Mouse (Mus musculus) heart, postnatal 36 days (tissue): Measurements from ENCODE around the gene Tut1. TPM values are rescaled to one million over a fixed set of nuclear protein-coding genes. Genes with fewer than 3 reads are reported as not detected.

ENCODE experiments used
- DNase-seq, 2 experiments: peaks; one replicate each; pipeline ENCODE4 v3.0.0; 2021 to 2022
- intact Hi-C: fragments of 180-260 bp; cut with DNase I; formaldehyde crosslinking; loops from one replicate; pipeline ENCODE4 v1.15.1; 2025
- total RNA-seq, 2 experiments: library from RNA; stranded (reverse); gene quantifications; 2 replicates each; pipeline ENCODE4 v1.2.3; 2021

Gene Tut1
- 1 to 10 TPM; 8.1 to 8.9 TPM for total RNA-seq

DNA sequence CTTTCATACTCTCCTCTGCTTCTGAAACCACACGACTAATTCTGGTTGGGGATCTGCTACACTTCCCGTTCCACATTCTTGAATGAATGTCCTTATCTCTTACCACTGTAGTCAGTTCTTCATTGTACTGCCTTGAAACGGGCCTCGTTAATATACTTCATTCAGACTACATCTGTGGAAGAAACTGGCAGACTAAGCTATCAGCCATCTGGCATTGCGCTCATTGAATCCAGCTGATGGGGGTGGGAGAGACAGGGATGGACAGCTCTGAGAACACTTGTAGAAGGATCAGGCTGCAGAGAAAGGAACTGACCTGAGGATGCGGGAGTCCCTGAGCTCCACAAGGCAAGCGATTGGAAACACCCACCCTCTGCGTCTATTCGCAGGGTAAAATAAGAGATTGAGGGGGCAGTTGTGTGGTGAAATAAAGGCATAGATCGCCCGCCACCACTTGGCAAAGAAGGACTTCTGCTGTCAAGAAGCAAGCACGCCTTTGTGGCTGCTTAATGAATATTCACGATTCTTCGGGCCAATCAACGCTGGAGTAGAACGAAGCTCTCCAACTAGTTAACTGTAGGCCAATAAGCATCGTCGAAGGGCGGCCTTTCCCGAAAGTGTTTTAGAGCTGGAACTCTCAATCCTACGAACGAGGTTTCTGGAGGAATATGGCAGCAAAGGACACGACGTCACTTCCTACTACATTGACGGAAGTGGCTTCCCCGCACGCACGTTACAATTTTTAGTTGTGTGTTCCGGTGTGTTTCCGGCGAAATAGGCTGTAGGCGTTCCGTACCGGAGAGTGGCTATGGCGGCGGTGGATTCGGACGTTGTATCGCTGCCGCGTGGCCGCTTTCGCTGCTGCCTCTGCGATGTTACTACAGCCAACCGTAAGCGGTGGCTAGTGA is at the start of gene Tut1:
Gene Tut1, plus strand, starts transcription at position 713 of the 905 bp plus-strand sequence.
- DNase-seq, result peak; percentile 88 to 92
- intact Hi-C loops, result no loop called here

DNA sequence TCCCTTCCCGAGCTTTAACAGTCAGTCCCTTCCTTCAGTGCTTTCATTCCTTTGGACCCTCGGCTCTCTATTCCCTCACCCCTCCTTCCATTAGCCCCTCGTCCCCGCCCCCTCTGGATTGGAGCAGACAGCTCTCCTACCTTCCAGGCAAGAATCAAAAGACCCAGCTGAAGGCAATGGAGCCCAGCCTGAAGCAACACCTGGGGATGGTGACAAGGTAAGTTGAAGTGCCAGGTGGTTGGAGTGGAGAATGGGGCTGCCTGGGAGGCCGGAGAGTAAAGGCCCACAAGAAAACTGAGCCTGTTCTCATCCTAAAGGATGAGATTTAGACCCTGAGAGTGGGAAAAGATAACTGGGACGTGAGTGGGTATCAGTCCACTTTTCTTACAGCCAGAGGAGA is 45.1 kb upstream of the Tut1 start:
- no peak for DNase-seq
- intact Hi-C loops, result no loop called here

DNA sequence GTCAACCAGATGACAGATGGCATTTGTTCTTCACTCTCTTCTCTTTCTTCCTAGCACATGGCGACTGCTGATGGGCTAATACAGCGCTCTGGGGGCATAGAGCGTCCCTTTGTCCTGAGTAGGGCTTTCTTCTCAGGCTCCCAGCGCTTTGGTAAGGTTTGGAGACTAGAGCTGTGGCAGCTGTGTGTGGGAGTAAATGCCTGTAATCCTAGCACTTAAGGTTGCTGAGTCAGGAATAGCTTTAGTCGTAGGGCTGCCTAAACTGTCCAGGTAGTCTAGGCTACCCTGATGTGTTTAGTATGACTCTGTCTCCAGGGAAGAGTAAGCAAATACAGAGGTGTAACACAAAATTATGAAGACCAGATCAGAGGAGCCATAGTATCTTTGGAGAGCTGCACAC is 41.8 kb upstream of the Tut1 start:
- intact Hi-C loops, result no loop called here
- DNase-seq, result no peak

DNA sequence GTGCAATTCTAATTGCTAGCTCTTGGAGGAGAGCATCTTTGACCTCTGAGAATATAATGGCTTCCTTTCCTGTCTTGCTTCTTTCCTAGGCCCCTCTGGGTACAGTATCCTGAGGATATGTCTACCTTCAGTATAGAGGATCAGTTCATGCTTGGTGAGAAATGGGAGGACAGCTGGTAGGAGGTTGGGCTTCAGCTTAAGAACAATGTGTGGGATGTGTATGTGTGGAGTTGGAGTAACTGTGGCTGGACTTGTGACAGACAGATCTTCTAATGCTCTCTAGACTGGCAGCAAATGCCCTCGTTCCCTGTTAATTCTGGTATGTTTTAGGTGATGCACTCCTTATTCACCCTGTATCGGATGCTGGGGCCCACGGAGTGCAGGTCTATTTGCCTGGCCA is 39.4 kb upstream of the Tut1 start:
- intact Hi-C loops, result no loop called here
- no peak for DNase-seq

DNA sequence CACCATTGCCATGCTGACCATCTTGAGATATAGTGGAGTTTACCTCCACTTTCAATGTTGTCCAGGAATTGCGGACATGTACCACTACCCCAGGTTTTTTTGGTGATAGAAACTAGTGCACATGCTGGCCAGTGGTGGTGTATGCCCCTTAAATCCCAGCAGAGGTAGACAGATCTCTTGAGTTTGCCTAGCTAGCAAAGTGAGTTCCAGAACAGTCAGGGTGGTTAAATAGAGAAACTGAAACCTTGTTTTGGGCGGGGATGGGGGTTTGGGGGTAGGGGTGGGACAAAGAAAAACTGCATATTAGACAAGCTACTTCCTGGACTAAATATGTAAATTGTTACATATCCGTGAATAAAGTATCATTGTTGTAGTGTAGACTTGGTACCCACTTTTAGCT is 34.6 kb upstream of the Tut1 start:
- intact Hi-C loops, result no loop called here
- DNase-seq, result no peak

DNA sequence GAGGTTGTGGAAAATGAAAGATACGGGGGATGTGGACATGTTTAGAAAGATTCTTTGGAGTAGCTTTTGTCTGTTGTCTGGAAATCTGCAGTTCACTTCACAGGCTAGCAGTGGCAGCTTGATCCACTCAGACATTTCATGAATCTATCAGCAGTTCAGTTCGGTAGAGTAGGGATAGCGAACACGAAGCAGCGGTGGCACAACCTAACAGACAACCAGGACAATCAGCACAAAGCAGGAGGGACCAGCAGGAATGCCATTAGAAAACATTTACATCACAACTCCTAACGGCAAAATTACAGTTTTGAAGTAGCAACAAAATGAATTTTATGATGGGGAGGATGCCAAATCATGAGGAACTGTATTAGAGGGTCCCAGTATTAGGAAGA is 34.0 kb upstream of the Tut1 start:
- intact Hi-C loops, result loop anchor here (2.0 kb wide), 1 partner anchor 21 kb away; the partner anchor contains the start of gene Ganab
- no peak for DNase-seq

DNA sequence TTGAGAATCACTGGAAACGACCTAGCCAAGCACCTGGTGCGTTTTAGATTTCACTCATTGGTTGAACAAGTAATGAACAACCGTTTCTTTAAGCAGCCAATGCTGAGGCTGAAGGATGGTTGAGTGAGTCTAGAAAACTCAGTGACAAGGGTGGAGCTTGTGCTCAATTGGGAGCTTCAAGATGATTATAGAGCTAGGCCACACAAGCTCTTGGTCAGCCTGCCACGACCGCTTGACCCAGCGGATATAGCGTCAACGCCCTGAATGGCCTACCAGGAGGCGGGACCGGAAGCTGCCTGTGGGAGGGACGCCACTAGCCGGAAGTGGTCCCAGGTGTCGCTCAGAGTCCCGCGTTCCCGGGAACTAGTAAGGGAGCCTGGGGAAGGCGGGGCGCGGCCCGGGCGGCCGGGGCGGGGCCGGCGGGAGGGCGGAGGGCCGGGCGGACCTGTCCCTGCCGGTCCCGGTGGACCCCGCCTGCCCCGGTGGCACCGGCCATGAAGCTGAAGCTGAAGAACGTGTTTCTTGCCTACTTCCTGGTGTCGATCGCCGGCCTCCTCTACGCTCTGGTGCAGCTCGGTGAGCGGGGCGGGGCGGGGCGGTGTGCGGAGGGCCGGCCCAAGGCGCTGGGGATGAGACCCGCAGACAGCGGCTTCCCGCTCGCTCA is 33.4 kb upstream of the Tut1 start, which contains the start of gene B3gat3:
Gene B3gat3, plus strand, starts transcription at position 302 of the 664 bp plus-strand sequence.
- DNase-seq, result peak; percentile 97
- intact Hi-C loops, result loop anchor here (2.0 kb wide), 1 partner anchor 21 kb away; the partner anchor contains the start of gene Ganab

DNA sequence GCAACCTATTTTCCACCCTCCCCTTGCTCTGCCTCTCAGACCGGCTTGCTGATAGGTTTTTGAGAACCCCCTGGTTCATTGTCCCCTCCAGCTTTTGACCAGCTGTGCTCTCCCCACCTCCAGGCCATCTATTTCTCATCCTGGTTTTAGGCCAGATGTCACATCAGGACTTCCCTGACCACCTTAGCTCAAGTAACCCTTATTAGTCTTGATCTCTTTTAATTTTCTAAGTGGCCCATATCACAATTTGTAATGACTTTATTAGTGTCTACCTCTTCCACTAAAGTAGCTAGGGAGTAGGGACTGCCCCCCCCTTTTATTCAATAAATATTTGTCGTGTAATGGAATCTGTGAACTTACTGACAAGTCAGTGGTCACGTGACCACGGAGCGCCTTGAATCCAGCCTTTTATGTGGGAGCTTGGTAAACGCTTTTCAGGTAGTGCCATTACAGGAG is 32.8 kb upstream of the Tut1 start:
- intact Hi-C loops, result loop anchor here (2.0 kb wide), 1 partner anchor 22 kb away; the partner anchor contains the start of gene Ganab
- DNase-seq, result no peak

DNA sequence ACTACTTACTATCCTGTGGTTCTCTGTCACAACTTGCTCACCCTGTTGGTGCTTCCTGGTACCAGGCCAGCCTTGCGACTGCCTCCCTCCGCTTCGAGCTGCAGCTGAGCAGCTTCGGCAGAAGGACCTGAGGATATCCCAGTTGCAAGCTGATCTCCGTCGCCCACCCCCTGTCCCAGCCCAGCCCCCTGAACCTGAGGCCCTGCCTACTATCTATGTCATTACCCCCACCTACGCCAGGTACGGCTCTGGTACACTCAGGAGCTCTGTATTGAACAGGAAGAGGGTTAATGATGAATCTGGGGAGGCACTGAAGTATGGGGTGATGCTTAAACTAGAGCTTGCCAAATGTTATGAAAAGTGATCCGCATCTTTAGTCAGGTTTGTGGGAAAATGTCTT is 31.9 kb upstream of the Tut1 start:
- no peak for DNase-seq
- intact Hi-C loops, result loop anchor here (2.0 kb wide), 1 partner anchor 23 kb away; the partner anchor contains the start of gene Ganab

DNA sequence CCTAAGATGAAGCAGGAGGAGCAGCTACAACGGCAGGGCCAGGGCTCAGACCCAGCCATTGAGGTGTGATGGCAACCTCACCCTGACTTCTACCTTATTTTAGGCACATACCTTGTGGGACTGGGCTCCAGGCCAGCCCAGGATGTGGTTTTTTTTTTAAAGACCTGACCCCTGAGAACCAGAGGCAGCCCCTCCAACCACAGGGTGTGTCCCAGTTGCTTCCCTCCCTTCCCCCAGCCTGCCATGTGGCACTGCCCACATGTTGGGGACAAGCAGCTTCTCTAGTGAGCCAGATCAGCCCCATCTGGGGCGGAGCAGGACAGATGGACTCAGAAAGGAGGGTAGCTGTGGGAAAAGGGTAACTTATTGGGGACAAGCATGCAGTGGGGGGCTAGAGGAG is 26.9 kb upstream of the Tut1 start:
- DNase-seq, result no peak
- intact Hi-C loops, result no loop called here

DNA sequence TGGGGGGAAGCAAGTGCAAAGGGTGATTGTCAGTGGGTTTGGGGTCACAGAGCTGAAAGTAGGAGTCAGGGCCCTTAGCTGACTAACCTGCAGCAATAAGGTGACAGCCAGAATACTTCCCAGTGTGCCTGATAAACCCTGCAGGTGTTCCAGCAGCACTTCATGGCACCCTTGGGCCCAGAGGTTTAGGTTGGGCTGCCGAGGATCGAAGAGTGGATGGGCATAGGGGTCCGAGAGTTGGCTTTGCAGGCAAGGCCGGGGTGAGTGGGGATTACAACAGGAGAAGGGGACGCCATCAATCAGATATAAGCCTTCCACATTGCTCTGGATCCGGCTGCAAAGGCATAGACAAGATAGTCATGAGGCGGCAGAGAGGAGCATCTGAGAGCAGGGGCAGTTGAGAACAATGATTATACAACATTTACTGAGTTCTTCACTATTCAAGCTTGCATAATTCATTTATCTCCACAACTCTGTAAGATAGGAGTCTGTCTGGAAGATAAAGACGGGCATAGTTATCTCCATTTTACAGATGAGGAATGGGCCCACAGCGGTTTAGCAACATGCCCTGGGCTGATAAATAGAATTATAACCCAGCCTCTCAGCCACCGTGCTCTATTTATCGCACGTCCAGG is 25.6 kb upstream of the Tut1 start:
- intact Hi-C loops, result loop anchor here (2.0 kb wide), 1 partner anchor 15 kb away; no protein-coding TSS in a partner anchor
- no peak for DNase-seq

DNA sequence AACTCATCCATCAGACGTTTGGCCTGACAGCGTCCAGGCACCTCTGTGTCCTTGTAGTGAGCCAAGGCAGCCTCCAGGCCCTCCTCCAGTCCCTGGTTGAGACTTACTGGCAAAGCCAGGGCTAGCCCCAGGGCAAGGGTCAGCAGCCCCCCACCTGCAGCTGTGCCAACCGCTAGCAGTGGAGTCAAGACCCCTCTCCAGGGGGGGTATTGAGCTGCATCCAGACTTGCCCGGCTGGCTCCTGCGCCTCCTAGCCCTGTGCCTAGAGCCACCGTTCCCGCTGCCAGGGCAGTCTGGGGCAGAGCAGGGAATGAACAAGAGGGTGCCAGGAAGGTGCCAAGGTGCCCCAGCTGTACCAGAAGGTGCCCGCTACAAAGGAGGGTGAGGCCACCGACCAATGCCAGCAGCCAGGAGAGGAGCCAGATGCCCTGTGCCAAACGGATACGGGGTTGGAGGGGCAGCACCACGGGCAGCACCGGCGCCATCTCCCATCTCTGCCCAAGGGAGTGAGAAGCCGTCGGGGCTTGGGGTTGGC is 24.9 kb upstream of the Tut1 start:
- no peak for DNase-seq

DNA sequence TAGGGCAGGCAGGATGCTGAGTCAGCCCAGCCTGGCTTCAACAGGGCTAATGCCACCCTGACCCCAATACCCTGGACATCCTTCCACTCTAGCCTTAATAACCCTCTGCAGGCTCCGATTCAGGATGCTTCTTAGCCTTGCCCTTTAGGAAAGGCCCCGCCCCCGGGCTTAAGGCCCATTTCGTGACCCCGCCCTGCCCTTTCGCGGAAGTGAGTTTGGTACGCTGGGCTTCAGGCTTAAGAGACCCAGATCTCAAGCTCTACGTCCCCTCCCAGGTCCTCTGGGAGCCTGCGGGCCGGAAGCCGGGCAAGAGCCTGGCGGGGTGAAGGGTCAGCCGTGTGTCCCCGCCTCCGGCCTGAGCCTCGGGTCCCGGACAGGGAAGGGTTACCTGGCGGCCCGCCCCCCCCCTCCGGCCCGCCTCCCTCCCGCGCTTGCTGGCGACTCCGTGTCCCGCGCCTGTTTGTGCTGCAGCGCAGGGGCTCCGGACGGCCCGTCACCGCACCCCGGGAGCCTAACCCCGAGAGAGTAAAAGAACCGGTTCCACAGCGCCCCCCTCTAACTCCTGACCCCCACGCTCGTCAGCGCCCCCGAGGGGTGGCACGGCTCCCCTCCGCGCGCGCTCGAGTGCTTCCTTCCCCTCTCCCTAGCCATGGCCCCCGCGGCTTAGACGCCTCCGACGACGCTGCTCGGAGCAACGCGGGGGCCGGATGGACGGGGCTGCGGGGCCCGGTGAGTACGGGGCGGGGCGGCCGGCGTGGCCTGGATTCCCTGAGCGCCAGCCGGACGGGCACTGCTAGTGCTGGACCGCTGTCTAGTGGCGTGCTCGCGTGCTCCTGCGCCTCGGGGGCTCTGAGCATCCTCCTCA is 24.2 kb upstream of the Tut1 start, which contains the start of the genes Rom1 and Eml3:
Gene Rom1, minus strand, starts transcription at position 133 of the 865 bp plus-strand sequence.
Gene Eml3, plus strand, starts transcription at position 329 of the 865 bp plus-strand sequence.
- DNase-seq, result peak; percentile 92 to 95
- intact Hi-C loops, result loop anchor here (2.0 kb wide), 1 partner anchor 13 kb away; no protein-coding TSS in a partner anchor

More for the DNA sequence above, 24.9 kb upstream of the Tut1 start:
- intact Hi-C loops, result loop anchor here (2.0 kb wide), 1 partner anchor 14 kb away; no protein-coding TSS in a partner anchor

DNA sequence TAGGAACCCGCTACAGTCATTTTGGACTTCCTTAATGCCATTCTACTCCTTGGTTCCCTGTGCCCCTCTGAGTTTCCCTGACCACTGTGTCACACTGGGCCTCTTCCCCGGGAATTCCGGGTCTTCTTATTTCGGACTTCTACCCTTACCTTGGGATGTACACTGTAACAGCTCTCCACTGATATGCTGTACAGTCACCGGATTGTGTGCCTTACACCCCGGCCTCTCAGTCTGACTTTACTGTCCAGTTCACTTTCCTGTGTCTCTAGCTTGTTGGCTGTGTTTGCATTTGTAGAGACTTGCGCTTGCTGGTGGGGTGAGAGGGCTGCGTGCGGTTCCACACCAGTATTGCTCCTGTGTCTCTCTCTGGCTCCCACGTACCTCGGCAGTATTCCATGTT is 23.5 kb upstream of the Tut1 start:
- DNase-seq, result no peak
- intact Hi-C loops, result no loop called here

DNA sequence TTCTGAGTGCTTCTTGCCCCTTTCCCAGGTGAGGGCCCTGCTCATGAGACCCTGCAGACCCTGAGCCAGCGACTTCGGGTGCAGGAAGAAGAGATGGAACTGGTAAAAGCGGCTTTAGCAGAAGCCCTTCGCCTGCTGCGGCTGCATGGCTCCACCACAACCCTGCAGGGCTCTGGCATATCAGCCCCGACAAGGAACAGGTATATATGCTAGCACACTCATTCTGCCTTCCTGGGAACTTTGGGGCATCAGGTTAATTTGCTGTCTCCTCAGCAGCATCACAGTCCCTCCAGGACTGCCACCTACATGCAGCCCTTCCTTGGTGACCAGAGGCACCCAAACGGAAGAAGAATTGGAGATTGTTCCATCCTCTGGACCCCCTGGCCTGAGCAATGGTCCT is 22.9 kb upstream of the Tut1 start:
- no peak for DNase-seq
- intact Hi-C loops, result no loop called here

DNA sequence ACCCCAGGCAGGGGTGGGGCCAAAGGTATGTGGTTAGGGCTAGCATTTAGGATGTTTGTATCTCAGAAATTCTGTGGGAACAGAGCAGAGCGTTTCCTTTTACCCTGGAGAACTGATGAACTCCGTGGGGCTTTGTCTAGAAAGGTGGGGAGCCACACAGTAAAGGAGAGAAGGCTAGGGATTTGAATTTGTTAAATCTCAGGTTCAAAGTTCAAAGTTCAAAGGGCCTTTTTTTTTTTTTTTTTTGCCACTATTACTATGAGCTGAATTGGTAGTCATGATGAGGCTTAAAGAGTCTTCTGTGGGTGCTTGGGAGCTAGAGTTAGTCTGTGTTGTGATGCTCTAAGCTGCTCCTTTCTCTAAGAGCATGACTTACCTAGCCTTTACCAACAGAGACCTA is 16.9 kb upstream of the Tut1 start:
- DNase-seq, result no peak
- intact Hi-C loops, result no loop called here

DNA sequence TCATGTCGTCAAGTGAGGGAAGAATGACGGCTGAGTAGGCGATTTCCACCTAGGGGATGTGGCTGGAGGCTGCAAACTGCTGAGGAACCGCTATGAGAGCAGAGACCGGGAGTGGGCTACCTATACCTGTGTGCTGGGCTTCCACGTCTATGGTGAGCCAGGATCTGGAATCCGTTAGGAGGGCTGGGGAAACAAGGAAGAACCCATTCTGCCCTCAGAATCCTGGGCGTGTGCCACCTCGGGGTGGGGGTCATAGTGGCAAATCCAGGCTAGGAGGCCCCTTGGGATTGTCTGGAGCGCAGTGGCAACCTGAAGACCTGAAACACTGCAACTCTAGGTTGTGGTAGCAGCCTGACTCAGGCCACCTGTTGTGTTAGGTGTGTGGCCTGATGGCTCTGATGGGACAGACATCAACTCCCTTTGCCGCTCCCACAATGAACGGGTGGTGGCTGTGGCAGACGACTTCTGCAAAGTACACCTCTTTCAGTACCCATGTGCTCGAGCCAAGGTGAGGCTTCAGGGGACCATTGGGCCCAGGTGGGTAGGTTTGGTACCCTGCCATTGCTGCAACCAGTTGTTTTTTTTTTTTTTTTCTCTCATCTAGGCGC is 13.0 kb upstream of the Tut1 start:
- intact Hi-C loops, result loop anchor here (2.0 kb wide), 1 partner anchor 48 kb away; the partner anchor contains the start of gene Ints5
- no peak for DNase-seq

DNA sequence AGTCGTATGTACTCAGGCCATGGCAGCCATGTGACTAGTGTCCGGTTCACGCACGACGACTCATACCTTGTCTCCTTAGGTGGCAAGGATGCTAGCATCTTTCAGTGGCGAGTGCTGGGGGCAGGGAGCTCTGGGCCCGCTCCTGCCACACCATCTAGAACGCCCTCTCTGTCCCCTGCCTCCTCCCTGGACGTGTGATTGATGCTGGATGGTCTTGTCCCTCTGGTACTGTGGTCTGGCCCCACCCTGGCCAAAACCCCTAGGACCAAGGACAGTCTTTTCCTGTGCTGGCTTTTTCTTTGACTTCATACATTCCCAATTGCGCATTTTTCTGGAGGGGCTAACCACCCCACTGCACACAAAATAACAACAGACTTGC is 12.5 kb upstream of the Tut1 start:
- DNase-seq, result no peak
- intact Hi-C loops, result loop anchor here (2.0 kb wide), 1 partner anchor 48 kb away; the partner anchor contains the start of gene Ints5
